Mouse (Mus musculus) heart, postnatal 0 days (tissue): ENCODE data around the gene Stxbp5. TPM values are rescaled to one million over a fixed set of nuclear protein-coding genes. Genes with fewer than 3 reads are reported as not detected.

ENCODE experiments used
- ATAC-seq: fragments of 200-750 bp; cut with Nextera tagmentation; 2 replicates; pipeline ENCODE4 v1.8.0; 2017; ENCODE audit warnings: low read depth, moderate number of reproducible peaks, moderate library complexity; ENCODE audit not compliant: insufficient read depth
- DNase-seq: peaks from one replicate; pipeline ENCODE4 v3.0.0-alpha.2; 2016; ENCODE audit warnings: low spot score
- H3K27ac ChIP-seq: fragments of 300-500 bp; sonication (generic); 2 replicates; pipeline ENCODE4 v1.5.1; 2014; ENCODE audit warnings: low read depth, mild to moderate bottlenecking
- H3K27me3 ChIP-seq: fragments of 300-500 bp; sonication (generic); 2 replicates; pipeline ENCODE4 v1.6.1; 2014; ENCODE audit warnings: low read length, mixed read lengths; ENCODE audit not compliant: control insufficient read depth, insufficient read depth
- H3K36me3 ChIP-seq: fragments of 300-500 bp; sonication (generic); replicated peaks from 2 replicates; pipeline ENCODE4 v1.6.1; 2014; ENCODE audit warnings: low read length, mixed read lengths; ENCODE audit not compliant: control insufficient read depth, insufficient read depth
- H3K4me1 ChIP-seq: fragments of 300-500 bp; sonication (generic); 2 replicates; pipeline ENCODE4 v1.6.1; 2014; ENCODE audit warnings: antibody characterized with exemption; ENCODE audit not compliant: control insufficient read depth, insufficient read depth
- H3K4me2 ChIP-seq: fragments of 300-500 bp; sonication (generic); 2 replicates; pipeline ENCODE4 v1.6.1; 2014; ENCODE audit warnings: low read depth, mild to moderate bottlenecking, low read length, moderate library complexity
- H3K4me3 ChIP-seq: fragments of 300-500 bp; sonication (generic); 2 replicates; pipeline ENCODE4 v1.5.1; 2014; ENCODE audit warnings: low read depth, low read length
- H3K9ac ChIP-seq: fragments of 300-500 bp; sonication (generic); replicated peaks from 2 replicates; pipeline ENCODE4 v1.6.1; 2014; ENCODE audit warnings: low read depth, low read length, mixed read lengths
- H3K9me3 ChIP-seq: fragments of 300-500 bp; sonication (generic); replicated peaks from 2 replicates; pipeline ENCODE4 v1.6.1; 2016; ENCODE audit warnings: low read length; ENCODE audit not compliant: control insufficient read depth
- CTCF ChIP-seq: IDR thresholded peaks from 2 replicates; pipeline ENCODE4 v1.5.1; 2016; ENCODE audit warnings: antibody characterized with exemption, control low read depth, low read depth
- EP300 ChIP-seq: IDR thresholded peaks from 2 replicates; pipeline ENCODE4 v1.6.1; 2016; ENCODE audit warnings: antibody characterized with exemption, low read depth
- WGBS: fragments of 180-500 bp; shearing (Covaris S2); extraction: QIAGEN DNeasy Blood & Tissue Kit; methylation state at CpG from one replicate; pipeline ENCODE4 v1.1.7; 2014; 5-methylcytosine and 5-hydroxymethylcytosine counted together
- polyA plus RNA-seq: library from polyadenylated mRNA; unstranded; fragments of >200 nt; fragmentation: Nextera tagmentation; extraction: Ambion mirVana; gene quantifications from 2 replicates; pipeline ENCODE4 v1.2.1, GENCODE M21; 2015
- total RNA-seq: library from RNA; depleted of rRNA; stranded (reverse); fragments of >200 nt; gene quantifications from 2 replicates; pipeline ENCODE4 v1.2.3, GENCODE M21; 2014; ENCODE audit warnings: low replicate concordance

Stxbp5 gene
- total and polyA plus RNA-seq, 2 experiments from 2014 or later = 1.5 to 10.6 TPM

DNA sequence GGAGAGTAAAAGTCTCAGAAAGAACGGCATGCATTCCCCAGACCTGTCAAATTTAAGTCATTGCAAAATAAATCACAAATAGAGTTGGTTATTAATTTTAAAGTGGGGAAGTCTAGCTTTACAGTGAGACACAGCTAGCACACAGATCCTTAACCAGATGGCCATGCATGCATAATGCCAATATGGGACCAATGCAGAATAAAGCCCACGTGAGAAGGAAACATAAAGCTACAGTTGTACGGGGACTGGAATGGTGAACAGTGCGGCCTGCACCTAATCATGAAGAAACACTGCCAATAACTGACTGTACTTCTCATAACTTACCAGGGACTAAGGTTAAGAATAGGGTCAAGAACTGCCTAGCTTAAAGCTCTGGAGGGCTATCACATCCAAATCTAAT is 67.9 kb downstream of the Stxbp5 start:
- no peak for DNase-seq
- H3K36me3 ChIP-seq = peaks cover 16% of the 10 kb centered on the region; the same call in 1 of the 2 replicates
- ATAC-seq = no peak
- H3K27ac ChIP-seq = no peak overlapping the region
- H3K27me3 ChIP-seq = no peaks in the 10 kb centered on the region
- TF ChIP-seq EP300 (no peak), CTCF (no peak)
- no peak overlapping the region for H3K4me3 ChIP-seq
- H3K4me1 ChIP-seq = no peaks in the 10 kb centered on the region
- H3K4me2 ChIP-seq = no peak overlapping the region
- no peaks in the 10 kb centered on the region for H3K9me3 ChIP-seq
- H3K9ac ChIP-seq = no peak overlapping the region
- 90% methylated on average over 4 of the region's 4 CpGs for WGBS

DNA sequence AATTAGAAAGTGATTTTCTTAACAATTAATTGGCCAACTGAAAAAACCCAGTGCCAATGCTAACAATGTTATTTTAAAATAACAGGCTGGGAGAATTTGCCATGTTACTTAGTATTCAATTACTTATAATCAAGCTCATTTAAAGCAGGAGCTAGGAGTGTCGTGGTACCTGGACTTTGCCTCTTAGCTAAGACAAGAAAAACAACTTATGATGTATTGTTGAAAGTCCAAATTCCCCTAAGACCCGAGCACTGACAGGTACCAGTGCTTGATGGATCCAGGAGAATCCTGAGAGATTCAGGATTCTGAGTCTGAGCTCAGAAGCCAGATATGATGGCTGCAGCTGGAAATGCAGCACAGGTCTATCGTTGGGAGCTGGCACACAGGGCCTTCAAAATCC is 71.1 kb downstream of the Stxbp5 start:
- Histone ChIP-seq H3K4me2 (no peak overlapping the region), H3K4me3 (no peak overlapping the region), H3K4me1 (no peaks in the 10 kb centered on the region), H3K27me3 (no peaks in the 10 kb centered on the region), H3K9me3 (no peaks in the 10 kb centered on the region), H3K27ac (no peak overlapping the region), H3K9ac (no peak overlapping the region), H3K36me3 (peaks cover 9% of the 10 kb centered on the region; the same call in 1 of the 2 replicates)
- no peak for DNase-seq
- no peak for TF ChIP-seq EP300
- no peak for TF ChIP-seq CTCF
- WGBS = 86% methylated on average over 3 of the region's 3 CpGs
- ATAC-seq = no peak

DNA sequence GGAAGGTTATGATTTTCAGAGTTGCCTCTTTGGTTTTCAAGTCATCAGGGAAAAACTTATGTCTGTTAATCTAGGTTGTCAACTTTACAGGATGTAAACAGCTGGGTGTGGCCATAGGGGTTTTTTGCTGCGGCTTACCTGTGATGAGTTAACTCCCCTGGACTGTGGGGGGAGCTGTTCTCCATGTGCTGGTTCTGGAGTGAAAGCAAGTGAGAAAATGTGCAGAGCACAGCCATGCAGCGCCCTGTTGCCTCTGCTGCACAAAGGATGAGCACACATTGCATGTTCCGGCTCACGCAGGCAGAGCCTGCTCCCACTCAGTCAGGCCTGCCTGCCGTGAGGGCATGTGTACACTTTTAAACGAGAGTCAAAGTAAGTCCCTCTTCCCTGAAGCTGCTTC is 79.6 kb downstream of the Stxbp5 start:
- H3K4me3 ChIP-seq = no peak overlapping the region
- no peak overlapping the region for H3K27ac ChIP-seq
- DNase-seq (no peak), ATAC-seq (no peak)
- TF ChIP-seq CTCF (peak; percentile 30), EP300 (no peak)
- H3K4me2 ChIP-seq = no peak overlapping the region
- H3K9ac ChIP-seq = no peak overlapping the region
- peaks cover 6% of the 10 kb centered on the region; the same call in 1 of the 2 replicates for H3K36me3 ChIP-seq
- H3K9me3 ChIP-seq = no peaks in the 10 kb centered on the region
- no peaks in the 10 kb centered on the region for H3K27me3 ChIP-seq
- WGBS = 59% methylated on average over 6 of the region's 6 CpGs
- no peaks in the 10 kb centered on the region for H3K4me1 ChIP-seq

DNA sequence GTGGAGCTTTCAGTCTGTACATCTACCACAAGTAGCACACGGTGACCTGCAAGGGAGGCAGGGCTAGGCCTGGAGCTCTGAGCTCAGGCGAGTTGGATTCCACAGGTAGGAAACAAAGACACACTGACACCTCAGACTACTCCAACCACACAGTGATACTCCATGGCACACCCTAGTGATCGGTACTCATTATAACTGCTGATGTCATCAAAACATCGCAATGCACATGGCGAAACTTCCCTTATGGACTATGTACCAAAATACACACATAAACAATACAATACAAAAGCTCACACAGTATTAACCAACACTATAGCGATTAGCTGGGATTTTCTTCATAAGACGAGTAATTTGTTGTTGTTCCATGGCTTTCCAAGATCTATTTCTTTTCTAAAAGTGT is 82.3 kb downstream of the Stxbp5 start:
- TF ChIP-seq CTCF = no peak
- no peak for TF ChIP-seq EP300
- Histone ChIP-seq H3K9me3 (no peaks in the 10 kb centered on the region), H3K4me3 (no peak overlapping the region), H3K9ac (no peak overlapping the region), H3K27me3 (no peaks in the 10 kb centered on the region), H3K27ac (no peak overlapping the region), H3K36me3 (peaks cover 6% of the 10 kb centered on the region; the same call in 1 of the 2 replicates), H3K4me1 (no peaks in the 10 kb centered on the region), H3K4me2 (no peak overlapping the region)
- DNase-seq = no peak
- ATAC-seq = no peak
- whole genome bisulfite sequencing = 89% methylated on average over 7 of the region's 7 CpGs

DNA sequence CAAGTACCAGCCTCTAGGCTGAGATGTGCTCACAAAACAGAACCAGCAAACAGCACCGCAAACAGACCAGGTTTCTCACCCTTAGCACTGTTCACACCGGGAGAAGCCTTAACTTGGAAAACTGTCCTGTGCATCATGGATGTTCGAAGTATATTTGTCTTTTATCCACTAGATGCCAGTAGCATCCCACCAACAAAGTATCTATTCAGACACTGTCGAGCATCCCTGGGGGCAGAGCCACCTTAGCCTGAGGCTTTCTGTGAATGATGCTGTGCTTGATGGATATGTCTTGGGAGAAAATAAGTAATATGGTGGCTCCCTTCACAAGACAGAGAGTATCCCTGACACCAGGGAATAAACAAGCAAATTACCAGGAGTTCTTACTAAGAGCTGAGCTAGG is 87.0 kb downstream of the Stxbp5 start:
- Histone ChIP-seq H3K4me1 (no peaks in the 10 kb centered on the region), H3K36me3 (peaks cover 6% of the 10 kb centered on the region; the same call in 1 of the 2 replicates), H3K4me2 (no peak overlapping the region), H3K9me3 (no peaks in the 10 kb centered on the region), H3K4me3 (no peak overlapping the region), H3K9ac (no peak overlapping the region), H3K27ac (no peak overlapping the region), H3K27me3 (no peaks in the 10 kb centered on the region)
- WGBS = 70% methylated on average over 4 of the region's 4 CpGs
- TF ChIP-seq EP300 (no peak), CTCF (peak; percentile 47)
- ATAC-seq (no peak), DNase-seq (peak; percentile 16)

DNA sequence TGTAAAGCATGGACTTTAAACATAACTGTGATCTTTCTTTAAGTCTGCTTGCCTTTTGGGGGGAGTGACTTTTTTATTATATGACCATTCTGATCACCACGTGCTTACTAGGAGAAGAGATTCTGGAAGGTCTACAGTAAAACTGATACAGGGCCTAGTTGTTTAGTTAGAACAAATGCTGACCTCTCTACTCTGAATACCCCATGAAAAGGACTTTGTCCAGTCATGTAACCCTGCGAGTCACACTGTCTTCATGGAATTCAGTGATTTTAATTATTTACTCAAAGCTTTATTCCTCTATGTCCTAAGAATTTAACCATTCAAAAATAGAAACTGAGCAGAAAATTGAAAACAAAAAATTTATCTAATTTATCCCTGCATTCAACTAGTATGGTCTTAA is 93.3 kb downstream of the Stxbp5 start:
- no peak for DNase-seq
- Histone ChIP-seq H3K4me3 (no peak overlapping the region), H3K4me2 (no peak overlapping the region), H3K9me3 (no peaks in the 10 kb centered on the region), H3K4me1 (no peaks in the 10 kb centered on the region), H3K36me3 (peaks cover 12% of the 10 kb centered on the region), H3K27ac (no peak overlapping the region), H3K9ac (no peak overlapping the region), H3K27me3 (no peaks in the 10 kb centered on the region)
- ATAC-seq = no peak
- 88% methylated on average over 2 of the region's 2 CpGs for WGBS
- TF ChIP-seq CTCF (no peak), EP300 (no peak)
